Mouse (Mus musculus) small intestine, adult 2 months (tissue): ENCODE measurements around the gene Snx29. TPM values are rescaled to one million over a fixed set of nuclear protein-coding genes. Genes with fewer than 3 reads are reported as not detected.

Source experiments
- H3K27ac ChIP-seq: fragments of 200-500 bp; 2 replicates; pipeline ENCODE4 v1.5.1; 2012; ENCODE audit warnings: low read depth, low read length, control low read depth, inconsistent platforms; ENCODE audit not compliant: insufficient read depth
- H3K27me3 ChIP-seq: fragments of 200-500 bp; 2 replicates; pipeline ENCODE4 v1.6.1; 2012; ENCODE audit warnings: mild to moderate bottlenecking, moderate library complexity, low read length, inconsistent platforms; ENCODE audit not compliant: control insufficient read depth, insufficient read depth
- H3K36me3 ChIP-seq: fragments of 200-500 bp; 2 replicates; pipeline ENCODE4 v1.6.1; 2012; ENCODE audit warnings: mild to moderate bottlenecking, low read length, control low read depth, inconsistent platforms; ENCODE audit not compliant: control insufficient read depth, insufficient read depth
- H3K4me1 ChIP-seq: fragments of 200-500 bp; 2 replicates; pipeline ENCODE4 v1.6.1; 2012; ENCODE audit warnings: low read length, inconsistent platforms, mixed read lengths; ENCODE audit not compliant: control insufficient read depth, insufficient read depth, insufficient read length
- H3K4me3 ChIP-seq: fragments of 200-500 bp; 2 replicates; pipeline ENCODE4 v1.5.1; 2012; ENCODE audit warnings: low read depth, mild to moderate bottlenecking, control low read depth, inconsistent platforms, low read length, moderate library complexity
- CTCF ChIP-seq: fragments of 200-500 bp; IDR thresholded peaks from 2 replicates; pipeline ENCODE4 v1.5.1; 2012; ENCODE audit warnings: low read depth, mild to moderate bottlenecking, control low read depth, inconsistent platforms, low read length, moderate library complexity, mixed read lengths; ENCODE audit not compliant: insufficient replicate concordance, insufficient read length; ENCODE audit errors: extremely low read depth
- POLR2A ChIP-seq: fragments of 200-500 bp; IDR thresholded peaks from 2 replicates; pipeline ENCODE4 v1.6.1; 2012; ENCODE audit warnings: low read depth, mild to moderate bottlenecking, control low read depth, inconsistent platforms, low read length, moderate library complexity
- WGBS: fragments of 180-500 bp; shearing (Covaris S2); methylation state at CpG from one replicate; pipeline ENCODE4 v1.1.7; 2018; 5-methylcytosine and 5-hydroxymethylcytosine counted together
- polyA plus RNA-seq: library from polyadenylated mRNA; depleted of rRNA; stranded (reverse); fragments of >200 nt; gene quantifications from 2 replicates; pipeline ENCODE4 v1.2.3, GENCODE M21; 2012

The Snx29 gene
- polyA plus RNA-seq, 1 experiment = 6.0 TPM

- Histone ChIP-seq H3K4me1 (peaks cover 26% of the 10 kb centered on the region; the same call in 1 of the 2 replicates), H3K27me3 (no peaks in the 10 kb centered on the region), H3K4me3 (no peak overlapping the region), H3K27ac (peak overlapping the region; percentile 41; the same call in 1 of the 2 replicates), H3K36me3 (peaks cover 3% of the 10 kb centered on the region)
- TF ChIP-seq POLR2A (no peak), CTCF (no peak)
- 90% methylated on average over 9 of the region's 9 CpGs for WGBS
These were observed 101.9 kb downstream of the Snx29 start for GRCm38 (mm10) chr16:11424568-11425145.

GRCm38 (mm10) chr16:11425279-11425678, 102.6 kb downstream of the Snx29 start:
- Histone ChIP-seq H3K4me3 (no peak overlapping the region), H3K4me1 (peaks cover 28% of the 10 kb centered on the region; the same call in 1 of the 2 replicates), H3K27me3 (no peaks in the 10 kb centered on the region), H3K36me3 (peaks cover 3% of the 10 kb centered on the region), H3K27ac (peak overlapping the region; percentile 41; the same call in 1 of the 2 replicates)
- TF ChIP-seq POLR2A = no peak
- no peak for TF ChIP-seq CTCF
- 52% methylated on average over 7 of the region's 7 CpGs for WGBS

GRCm38 (mm10) chr16:11426810-11427537, 104.3 kb downstream of the Snx29 start:
- Histone ChIP-seq H3K4me3 (no peak overlapping the region), H3K27me3 (no peaks in the 10 kb centered on the region), H3K4me1 (peaks cover 28% of the 10 kb centered on the region; the same call in 1 of the 2 replicates), H3K36me3 (no peaks in the 10 kb centered on the region; the same call in none of the 2 replicates), H3K27ac (peak overlapping the region; percentile 54; the same call in 1 of the 2 replicates)
- 35% methylated on average over 8 of the region's 8 CpGs for WGBS
- no peak for TF ChIP-seq POLR2A
- no peak for TF ChIP-seq CTCF

GRCm38 (mm10) chr16:11429784-11430183, 107.1 kb downstream of the Snx29 start:
- 78% methylated on average over 3 of the region's 3 CpGs for WGBS
- H3K4me3 ChIP-seq = no peak overlapping the region
- no peaks in the 10 kb centered on the region for H3K27me3 ChIP-seq
- no peak overlapping the region for H3K27ac ChIP-seq
- TF ChIP-seq POLR2A (no peak), CTCF (no peak)
- peaks cover 25% of the 10 kb centered on the region; the same call in 1 of the 2 replicates for H3K4me1 ChIP-seq
- no peaks in the 10 kb centered on the region; the same call in 1 of the 2 replicates for H3K36me3 ChIP-seq

- H3K27me3 ChIP-seq = no peaks in the 10 kb centered on the region
- peaks cover 19% of the 10 kb centered on the region; the same call in 1 of the 2 replicates for H3K4me1 ChIP-seq
- WGBS = 95% methylated on average over 6 of the region's 6 CpGs
- TF ChIP-seq POLR2A = no peak
- no peak for TF ChIP-seq CTCF
- no peak overlapping the region for H3K27ac ChIP-seq
- no peaks in the 10 kb centered on the region; the same call in 1 of the 2 replicates for H3K36me3 ChIP-seq
- no peak overlapping the region for H3K4me3 ChIP-seq
These were observed 107.8 kb downstream of the Snx29 start for GRCm38 (mm10) chr16:11430520-11430919.

- H3K27ac ChIP-seq = no peak overlapping the region
- no peaks in the 10 kb centered on the region; the same call in 1 of the 2 replicates for H3K36me3 ChIP-seq
- H3K27me3 ChIP-seq = no peaks in the 10 kb centered on the region
- TF ChIP-seq POLR2A (no peak), CTCF (no peak)
- H3K4me3 ChIP-seq = no peak overlapping the region
- peaks cover 20% of the 10 kb centered on the region; the same call in 1 of the 2 replicates for H3K4me1 ChIP-seq
These were observed 111.1 kb downstream of the Snx29 start for GRCm38 (mm10) chr16:11433779-11434178.

- no peak for TF ChIP-seq POLR2A
- no peak for TF ChIP-seq CTCF
- peaks cover 20% of the 10 kb centered on the region; the same call in 1 of the 2 replicates for H3K4me1 ChIP-seq
- WGBS = 52% methylated on average over 3 of the region's 3 CpGs
- no peak overlapping the region for H3K4me3 ChIP-seq
- no peaks in the 10 kb centered on the region for H3K36me3 ChIP-seq
- no peaks in the 10 kb centered on the region for H3K27me3 ChIP-seq
- H3K27ac ChIP-seq = peak overlapping the region; percentile 67
These were observed 114.9 kb downstream of the Snx29 start for GRCm38 (mm10) chr16:11437641-11438040.
